ENCODE assay signal across 7 mouse cellular contexts in the genomic region with DNA sequence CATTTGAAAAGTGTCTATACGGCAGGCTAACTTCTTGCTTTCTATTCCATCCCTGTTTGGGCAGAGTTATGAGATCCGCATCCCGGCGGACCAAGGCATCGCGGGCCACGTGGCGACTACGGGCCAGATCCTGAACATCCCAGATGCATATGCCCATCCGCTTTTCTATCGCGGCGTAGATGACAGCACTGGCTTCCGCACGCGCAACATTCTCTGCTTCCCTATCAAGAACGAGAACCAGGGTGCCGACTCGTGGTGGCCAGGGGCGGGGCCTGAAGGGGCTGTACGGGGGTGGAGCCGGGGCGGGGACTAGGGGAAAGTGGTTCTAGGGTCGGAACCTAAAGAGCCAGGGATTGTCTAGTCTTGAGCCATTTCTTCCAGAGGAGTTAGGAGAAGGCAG.
DNase-seq lines count a peak whose midpoint lies in the region; ATAC-seq and TF ChIP-seq lines count a peak whose summit lies in the region.

No protein-coding gene starts in this region.

- peak; percentile 36; the same call in 1 of the 2 replicates for TF ChIP-seq POLR2A in CH12.LX (IDR thresholded peaks at IDR 0.05; ENCODE audit: low read depth, low read length)

- TF ChIP-seq RAD21 in CH12.LX (IDR thresholded peaks at IDR 0.05; ENCODE audit: low read depth, low read length), result no peak

- no peak for TF ChIP-seq CTCF in CH12.LX (conservative IDR thresholded peaks at IDR 0.05 in 1 of 2, IDR thresholded peaks at IDR 0.05 in 1 of 2; ENCODE audit: low read depth in 2 of 2, low read length in 2 of 2)

- H3K36me3 ChIP-seq in CH12.LX (replicated peaks in 1 of 2; ENCODE audit: control insufficient read depth in 1 of 2, insufficient read depth in 1 of 2, low read length in 1 of 2), result no peaks in the 10 kb centered on the region
- no peaks in the 10 kb centered on the region for H3K36me3 ChIP-seq in embryonic facial prominence, embryonic 15.5 days
- no peaks in the 10 kb centered on the region for H3K36me3 ChIP-seq in kidney, embryonic 16.5 days (ENCODE audit: insufficient read depth, low read length)

- no peaks in the 10 kb centered on the region for H3K79me2 ChIP-seq in CH12.LX (replicated peaks; ENCODE audit: control insufficient read depth, extremely low read depth, insufficient read depth, poor library complexity, severe bottlenecking)

- peaks cover 3% of the 10 kb centered on the region for H3K9me3 ChIP-seq in CH12.LX (replicated peaks; ENCODE audit: low read length)
- H3K9me3 ChIP-seq in embryonic facial prominence, embryonic 15.5 days (replicated peaks), result no peaks in the 10 kb centered on the region
- no peaks in the 10 kb centered on the region for H3K9me3 ChIP-seq in kidney, embryonic 16.5 days (ENCODE audit: low read length)

- dilution Hi-C loops in CH12.LX (cut with MboI; ENCODE audit: extremely low pct_ligation_motif_present, extremely low pct_unique_long_range_greater_than_20kb, low sequenced_read_pairs), result no loop called here

- ATAC-seq in embryonic facial prominence, embryonic 15.5 days (ENCODE audit: insufficient number of reproducible peaks, low FRiP score, low TSS enrichment, low read depth), result no peak
- ATAC-seq in kidney, embryonic 16.5 days (ENCODE audit: low FRiP score, low TSS enrichment), result 0 out of 2 replicates have a peak, but pooled peaks have one; percentile 36
- ATAC-seq in megakaryocyte-erythroid progenitor cell, adult 5-6 weeks (replicated peaks; ENCODE audit: low FRiP score, low TSS enrichment, poor library complexity, severe bottlenecking), result peak; percentile 48; the same call in 1 of the 2 replicates

- H3K9ac ChIP-seq in CH12.LX (ENCODE audit: insufficient read depth, low read depth), result no peak overlapping the region
- no peak overlapping the region for H3K9ac ChIP-seq in embryonic facial prominence, embryonic 15.5 days
- H3K9ac ChIP-seq in kidney, embryonic 16.5 days (replicated peaks; ENCODE audit: low read length), result no peak overlapping the region

- 4% methylated on average over 24 of the region's 24 CpGs for WGBS in embryonic facial prominence, embryonic 15.5 days
- WGBS in kidney, embryonic 16.5 days, result 12% methylated on average over 24 of the region's 24 CpGs

- in situ Hi-C loops in CH12.LX (cut with MboI; ENCODE audit: low pct_ligation_motif_present, low pct_unique_long_range_greater_than_20kb, low sequenced_read_pairs), result loop anchor here (5.0 to 25.0 kb wide), 3 partner anchors 47 to 590 kb away; a partner anchor contains a TSS

- TF ChIP-seq EP300 in CH12.LX (IDR thresholded peaks at IDR 0.05; ENCODE audit: low read length), result no peak

- peak; percentile 81 for DNase-seq in CD4-positive, CD25-positive, alpha-beta regulatory T cell, adult 2 months (ENCODE audit: low read depth, low spot score)
- peak; percentile 12 for DNase-seq in CH12.LX (ENCODE audit: extremely low read depth)
- peak; percentile 20 for DNase-seq in yolk sac, embryonic 10.5 days (ENCODE audit: low spot score)
- DNase-seq in cerebellum, adult 9-11 months, result no peak

- H3K4me3 ChIP-seq in CH12.LX (replicated peaks in 1 of 3; ENCODE audit: low read depth in 2 of 3, low read length in 2 of 3, poor library complexity in 1 of 3), result peak overlapping the region in 1 of 3 experiments; percentile 34
- H3K4me3 ChIP-seq in embryonic facial prominence, embryonic 15.5 days (replicated peaks), result peak overlapping the region; percentile 33
- H3K4me3 ChIP-seq in kidney, embryonic 16.5 days (ENCODE audit: low read length), result peak overlapping the region; percentile 34

- peaks cover 74% of the 10 kb centered on the region for H3K27me3 ChIP-seq in CH12.LX (replicated peaks)
- peaks cover 23% of the 10 kb centered on the region for H3K27me3 ChIP-seq in embryonic facial prominence, embryonic 15.5 days
- H3K27me3 ChIP-seq in kidney, embryonic 16.5 days (ENCODE audit: insufficient read depth, low read length), result peaks cover 16% of the 10 kb centered on the region

- H3K4me2 ChIP-seq in CH12.LX (ENCODE audit: insufficient read depth, low read depth, poor library complexity, severe bottlenecking), result peak overlapping the region; percentile 44
- H3K4me2 ChIP-seq in embryonic facial prominence, embryonic 15.5 days (replicated peaks), result peak overlapping the region; percentile 58
- H3K4me2 ChIP-seq in kidney, embryonic 16.5 days (replicated peaks; ENCODE audit: low read depth, low read length), result peak overlapping the region; percentile 54

- H3K4me1 ChIP-seq in CH12.LX (ENCODE audit: control insufficient read depth in 1 of 2, insufficient read depth in 2 of 2), result peaks cover 12 to 31% of the 10 kb centered on the region in 2 experiments
- peaks cover 10% of the 10 kb centered on the region for H3K4me1 ChIP-seq in embryonic facial prominence, embryonic 15.5 days
- H3K4me1 ChIP-seq in kidney, embryonic 16.5 days (ENCODE audit: insufficient read depth, low read length), result peaks cover 9% of the 10 kb centered on the region; the same call in 1 of the 2 replicates

- no peak overlapping the region for H3K27ac ChIP-seq in CH12.LX (ENCODE audit: insufficient read depth, low read depth)
- H3K27ac ChIP-seq in embryonic facial prominence, embryonic 15.5 days (replicated peaks), result no peak overlapping the region
- H3K27ac ChIP-seq in kidney, embryonic 16.5 days (ENCODE audit: low read length), result no peak overlapping the region

TF ChIP-seq in CH12.LX, 34 proteins besides CTCF, POLR2A, EP300 and RAD21:
- TF ChIP-seq SMC3 (IDR thresholded peaks at IDR 0.05; ENCODE audit: low read depth, low read length) (no peak), ELF1 (IDR thresholded peaks at IDR 0.05; ENCODE audit: low read depth, low read length) (peak; percentile 27; the same call in 1 of the 2 replicates), NRF1 (IDR thresholded peaks at IDR 0.05; ENCODE audit: low read depth, low read length) (peak; percentile 30; the same call in 1 of the 2 replicates)
